Mouse (Mus musculus) gonadal fat pad, adult 2 months (tissue): ENCODE data around the gene Anapc11. TPM values are rescaled to one million over a fixed set of nuclear protein-coding genes. Genes with fewer than 3 reads are reported as not detected.

ENCODE experiments used
- DNase-seq: peaks from one replicate; pipeline ENCODE4 v3.0.0-alpha.2; 2012; ENCODE audit warnings: low read depth
- polyA plus RNA-seq: library from polyadenylated mRNA; depleted of rRNA; stranded (reverse); fragments of >200 nt; gene quantifications from 2 replicates; pipeline ENCODE4 v1.2.3, GENCODE M21; 2012

The Anapc11 gene
- polyA plus RNA-seq, 1 experiment, result 74.7 TPM

DNA sequence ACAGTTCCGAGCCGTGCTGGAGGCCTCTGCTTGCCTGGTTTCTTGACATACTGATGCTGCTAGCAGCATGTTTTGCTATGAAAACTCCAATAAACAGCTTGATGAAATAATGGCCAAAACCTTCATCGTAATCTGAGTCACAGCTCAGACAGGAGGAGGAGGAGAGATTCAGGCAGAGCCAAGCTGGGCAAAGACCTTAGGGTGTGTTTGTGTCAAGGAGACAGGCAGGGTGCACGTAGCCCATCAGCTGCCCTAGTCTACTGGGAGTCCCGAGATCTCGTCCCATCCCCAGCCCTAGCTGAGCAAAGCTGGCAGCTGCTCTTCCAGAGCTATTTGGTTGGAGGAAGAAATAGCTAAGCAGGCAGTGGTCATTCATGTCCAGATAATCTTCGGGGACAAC, 7.4 kb downstream of the Anapc11 start:
- DNase-seq, result no peak

GRCm38 (mm10) chr11:120606764-120607163, 8.5 kb downstream of the Anapc11 start:
- DNase-seq, result no peak

GRCm38 (mm10) chr11:120608241-120609034, 10.2 kb downstream of the Anapc11 start, which contains the start of gene Npb:
Gene Npb, plus strand, starts transcription at chr11:120608477.
- DNase-seq, result no peak

- DNase-seq, result no peak
These were observed 11.0 kb downstream of the Anapc11 start for GRCm38 (mm10) chr11:120609250-120609649.

GRCm38 (mm10) chr11:120610477-120611046, 12.3 kb downstream of the Anapc11 start:
- no peak for DNase-seq

GRCm38 (mm10) chr11:120612763-120613162, 14.5 kb downstream of the Anapc11 start:
- no peak for DNase-seq

- no peak for DNase-seq
These were observed 15.3 kb downstream of the Anapc11 start for GRCm38 (mm10) chr11:120613481-120613972.

- no peak for DNase-seq
These were observed 15.8 kb downstream of the Anapc11 start for GRCm38 (mm10) chr11:120613976-120614375.

DNA sequence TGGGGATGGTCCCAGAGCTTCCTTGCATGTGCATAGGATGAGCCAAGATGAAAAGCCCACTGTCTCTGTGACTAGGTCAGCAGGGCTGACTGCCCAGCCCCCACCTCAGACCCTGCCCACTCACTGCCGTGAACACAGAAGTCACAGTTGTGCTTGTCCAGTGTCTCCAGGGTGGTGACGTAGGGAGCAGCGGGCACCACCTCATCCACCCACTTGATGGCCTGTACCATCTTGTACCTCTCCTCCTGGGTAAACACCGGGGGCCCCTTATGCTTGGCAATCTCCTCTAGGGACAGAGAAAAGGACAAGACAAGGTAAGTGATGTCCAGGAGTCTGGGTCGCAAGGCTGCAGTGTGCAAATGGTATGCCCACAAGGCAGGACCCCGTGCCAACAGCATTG, 16.9 kb downstream of the Anapc11 start:
- no peak for DNase-seq

GRCm38 (mm10) chr11:120615606-120616203, 17.5 kb downstream of the Anapc11 start:
- DNase-seq, result no peak

DNA sequence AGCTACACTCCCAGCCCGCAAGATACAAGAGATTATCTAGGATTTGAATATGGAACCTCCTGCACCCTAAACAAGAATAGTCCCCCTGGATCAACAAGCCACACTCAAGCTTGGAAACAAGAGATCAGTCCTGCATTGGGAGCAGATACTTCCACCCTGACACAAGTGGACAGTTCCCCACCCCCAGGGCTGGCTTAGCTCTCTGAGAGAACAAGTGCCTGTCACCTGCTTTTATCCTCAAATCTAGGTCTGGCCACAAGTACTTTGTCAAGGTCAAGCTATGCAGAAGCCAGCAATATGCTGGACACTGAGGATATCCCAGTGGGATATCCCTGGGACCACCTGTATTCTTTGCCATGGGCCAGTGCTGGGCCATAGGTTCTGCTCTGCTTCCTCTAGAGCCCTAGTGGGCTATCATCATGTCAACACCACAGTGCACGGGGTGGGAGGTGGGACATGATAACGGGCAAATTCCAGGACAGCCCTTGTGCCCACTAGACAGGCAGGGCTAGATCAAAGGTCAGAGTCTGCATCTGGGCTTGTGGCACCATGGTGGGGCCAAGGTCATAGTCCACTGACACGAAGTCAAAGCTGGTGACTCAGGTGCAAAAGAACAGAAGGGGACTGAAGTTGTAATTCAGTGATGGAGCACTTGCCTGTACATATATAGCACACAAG, 18.5 kb downstream of the Anapc11 start:
- no peak for DNase-seq

GRCm38 (mm10) chr11:120617519-120618112, 19.4 kb downstream of the Anapc11 start, which contains the start of gene Pcyt2:
Gene Pcyt2, minus strand, starts transcription at chr11:120617936.
- DNase-seq, result no peak

- no peak for DNase-seq
These were observed 20.7 kb downstream of the Anapc11 start for GRCm38 (mm10) chr11:120618619-120619535.

GRCm38 (mm10) chr11:120620195-120620594, 22.0 kb downstream of the Anapc11 start:
- no peak for DNase-seq

DNA sequence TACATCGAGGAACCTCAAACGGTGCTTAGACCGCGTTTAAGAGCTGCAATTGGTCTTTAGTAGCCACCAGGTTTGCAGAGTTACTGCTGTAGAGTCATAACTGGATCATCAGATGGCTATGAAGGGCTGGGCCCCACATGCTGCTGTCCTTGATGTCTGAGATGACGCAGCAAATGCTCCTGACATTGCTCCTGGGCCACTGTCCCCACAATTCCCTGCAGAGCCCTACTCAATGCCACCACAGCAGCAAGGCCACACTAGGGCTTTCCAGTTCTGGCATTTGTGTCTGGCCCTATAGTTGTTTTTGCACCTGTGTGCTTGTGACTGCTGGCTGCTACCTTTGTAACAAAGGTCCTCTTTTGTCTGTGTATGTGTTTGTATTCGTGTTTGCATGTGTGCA, 24.6 kb downstream of the Anapc11 start:
- DNase-seq, result no peak

DNA sequence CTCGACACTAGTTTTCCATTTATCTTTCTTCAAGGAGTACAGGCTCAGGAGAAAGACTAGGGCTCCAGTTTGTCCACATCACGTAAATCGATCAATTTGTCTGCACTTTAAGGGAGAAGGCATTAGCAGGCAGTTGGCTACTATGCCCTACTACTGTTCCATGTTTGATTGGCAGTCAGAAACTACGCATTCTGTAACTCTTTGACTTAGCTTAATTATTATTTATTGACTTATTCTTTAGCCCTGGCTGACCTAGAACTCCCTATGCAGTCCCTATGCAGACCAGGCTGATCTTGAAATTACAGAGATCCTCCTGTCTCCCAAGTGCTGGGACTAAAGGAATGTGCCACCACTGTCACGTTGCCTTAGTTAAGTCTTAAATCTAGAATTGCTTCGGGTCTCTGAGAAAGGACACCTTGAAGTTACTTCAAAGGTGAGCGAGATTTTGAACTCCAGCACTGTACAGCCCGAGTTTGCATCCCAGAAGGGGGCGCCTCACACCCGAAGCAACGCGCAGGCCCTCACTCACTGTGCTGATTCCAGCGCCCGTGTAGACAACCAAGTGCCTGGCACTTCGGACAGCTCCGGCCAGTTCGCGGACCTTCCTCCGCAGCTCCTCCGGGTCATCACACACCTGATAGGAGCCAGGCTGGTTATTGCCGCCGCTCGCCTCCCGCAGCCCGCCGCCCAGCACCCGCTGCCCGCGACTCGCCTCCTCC, 25.9 kb downstream of the Anapc11 start:
- DNase-seq, result no peak

DNA sequence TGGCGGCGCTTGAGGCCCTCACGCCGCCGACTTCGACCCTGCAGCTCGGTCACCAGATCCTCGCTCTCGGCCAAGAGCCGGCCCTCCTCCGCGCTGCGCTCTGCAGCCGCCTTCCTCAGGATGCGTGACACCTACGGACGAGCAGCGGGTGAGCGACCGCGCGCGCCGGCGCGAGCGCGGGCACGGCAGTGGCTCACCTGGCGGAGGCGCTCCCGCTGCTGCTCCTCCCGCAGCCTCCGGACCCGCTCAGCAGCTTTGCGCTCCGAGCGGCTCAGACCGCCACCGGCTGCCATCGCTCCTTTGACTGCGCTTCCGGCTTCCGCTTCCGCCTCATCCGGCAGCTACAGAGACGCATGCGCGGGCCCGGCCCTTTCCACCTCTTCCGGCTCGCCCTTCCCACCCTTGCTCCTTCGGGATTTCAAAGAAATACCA, 26.5 kb downstream of the Anapc11 start:
- no peak for DNase-seq

DNA sequence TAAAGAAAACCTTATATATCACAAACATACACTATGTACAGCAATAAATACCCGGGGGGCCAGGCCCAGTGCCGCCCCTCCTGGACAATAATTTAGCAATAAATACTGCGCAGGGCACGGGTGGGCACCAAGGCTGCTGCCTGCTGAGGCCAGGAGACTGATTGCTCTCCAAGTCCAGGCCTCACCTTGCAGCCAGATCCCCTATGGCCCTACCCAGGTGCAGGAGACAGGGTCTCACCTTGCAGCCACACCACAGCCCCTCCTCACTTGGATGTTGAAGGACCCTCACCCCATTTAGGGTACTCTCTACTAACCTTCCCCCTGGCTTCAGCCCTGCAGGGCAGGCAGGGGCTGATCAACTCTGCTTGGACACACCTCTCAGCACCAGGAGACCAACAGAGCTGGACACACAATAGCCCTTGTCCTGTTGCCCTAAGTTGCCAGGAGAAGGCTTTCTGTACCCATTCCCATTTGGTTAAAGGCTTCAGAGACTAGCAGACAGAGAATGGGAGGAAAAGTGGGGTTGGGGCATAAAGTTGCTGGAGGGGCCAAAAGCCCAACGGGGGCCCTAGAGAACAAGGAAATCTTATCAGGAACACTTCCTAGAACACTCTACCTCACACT, 27.0 kb downstream of the Anapc11 start, which contains the start of gene Sirt7:
Gene Sirt7 (minus strand): TSS at position 89 of the 624 bp plus-strand sequence.
- no peak for DNase-seq

DNA sequence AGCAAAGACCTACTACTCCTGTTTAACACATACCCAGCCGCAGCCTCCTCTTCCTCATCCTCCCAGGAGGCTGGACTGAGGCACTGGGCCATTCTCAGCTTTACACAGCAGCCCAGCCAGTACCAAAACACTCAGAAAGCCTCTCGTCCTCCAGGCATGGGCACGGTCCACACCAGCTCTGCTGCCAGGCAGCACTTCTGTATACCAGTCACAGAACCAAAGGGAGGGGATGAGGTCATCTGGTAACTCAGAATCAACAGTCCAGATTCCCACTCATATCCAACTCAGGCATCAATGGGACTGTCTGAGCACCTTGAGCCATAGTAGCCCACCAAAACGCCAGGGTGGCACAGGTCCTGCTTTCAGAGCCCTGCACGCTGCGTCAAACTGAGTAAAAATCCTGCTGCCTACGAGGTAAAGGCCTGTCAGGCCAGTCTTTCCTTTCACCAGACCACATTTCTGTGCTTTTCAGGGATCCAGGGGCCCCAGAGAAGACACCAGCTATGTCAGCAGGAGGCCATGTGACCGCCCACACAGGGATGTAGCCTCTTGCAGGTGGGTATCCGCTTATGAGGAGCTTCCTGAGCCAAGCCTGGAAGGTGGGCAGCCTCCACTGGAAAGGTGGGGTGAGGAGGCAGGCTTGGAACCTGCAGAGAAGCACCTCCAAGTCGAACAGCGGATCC, 28.7 kb downstream of the Anapc11 start:
- no peak for DNase-seq
